ENCODE assay signal across 8 mouse cellular contexts in the genomic region with DNA sequence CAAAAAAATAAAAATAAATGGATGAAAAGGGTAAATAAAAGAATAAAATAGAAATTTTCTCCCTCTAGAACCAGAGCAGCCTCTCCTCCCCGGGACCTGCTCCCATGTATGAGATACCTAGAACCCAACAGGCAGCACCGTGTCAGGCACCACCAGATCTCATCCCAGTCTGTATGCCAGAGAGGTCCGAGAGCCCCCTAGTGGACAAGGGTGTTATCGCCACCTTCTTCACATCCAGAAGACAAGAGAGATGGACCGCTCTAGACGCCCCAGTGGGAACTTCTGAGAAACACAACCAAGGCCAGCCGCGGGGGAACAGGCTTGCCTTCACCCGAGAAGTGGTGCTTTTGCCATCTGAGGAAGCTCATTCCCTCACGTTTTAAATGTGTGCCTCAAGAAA. TPM values are rescaled to one million over a fixed set of nuclear protein-coding genes. Genes with fewer than 3 reads are reported as not detected.
DNase-seq lines count a peak whose midpoint lies in the region; ATAC-seq and TF ChIP-seq lines count a peak whose summit lies in the region.

No protein-coding gene starts in this region.

- H3K4me1 ChIP-seq in midbrain, embryonic 10.5 days = no peaks in the 10 kb centered on the region
- no peaks in the 10 kb centered on the region for H3K4me1 ChIP-seq in midbrain, embryonic 13.5 days (replicated peaks)
- 0 out of 2 replicates have a peak, but pooled peaks cover 6% of the 10 kb centered on the region for H3K4me1 ChIP-seq in embryonic facial prominence, embryonic 10.5 days
- no peaks in the 10 kb centered on the region; the same call in 1 of the 2 replicates for H3K4me1 ChIP-seq in testis, adult 2 months (ENCODE audit: control insufficient read depth, insufficient read depth, low read length)

- peak; percentile 89 for TF ChIP-seq CTCF in testis, adult 2 months (IDR thresholded peaks at IDR 0.05; ENCODE audit: control insufficient read depth, insufficient read depth, insufficient replicate concordance, low read depth, low read length)

- no peaks in the 10 kb centered on the region for H3K36me3 ChIP-seq in midbrain, embryonic 10.5 days
- no peaks in the 10 kb centered on the region for H3K36me3 ChIP-seq in midbrain, embryonic 13.5 days
- no peaks in the 10 kb centered on the region for H3K36me3 ChIP-seq in embryonic facial prominence, embryonic 10.5 days (replicated peaks)
- no peaks in the 10 kb centered on the region for H3K36me3 ChIP-seq in testis, adult 2 months (ENCODE audit: control insufficient read depth, insufficient read depth, low read length)

- DNase-seq in midbrain, embryonic 10.5 days (ENCODE audit: low spot score) = peak; percentile 73
- peak; percentile 67 for DNase-seq in adrenal gland, postnatal 25 days
- DNase-seq in embryonic facial prominence, embryonic 10.5 days (ENCODE audit: low spot score) = peak; percentile 75
- DNase-seq in heart, postnatal 36 days = peak; percentile 38 to 63
- DNase-seq in left cerebral cortex, postnatal 14 days (ENCODE audit: low spot score in 2 of 2) = peak; percentile 56 to 76
- DNase-seq in monocyte, adult 2 months (ENCODE audit: low read depth in 1 of 2, low spot score in 2 of 2) = peak; percentile 27 to 30

- intact Hi-C loops in heart, postnatal 36 days (cut with DNase I) = no loop called here
- intact Hi-C loops in left cerebral cortex, postnatal 14 days (cut with DNase I) = no loop called here

- H3K4me2 ChIP-seq in midbrain, embryonic 13.5 days (replicated peaks) = no peak overlapping the region

- TF ChIP-seq POLR2A in testis, adult 2 months (IDR thresholded peaks at IDR 0.05; ENCODE audit: control insufficient read depth, low read depth, low read length) = no peak

- H3K4me3 ChIP-seq in midbrain, embryonic 10.5 days = no peak overlapping the region
- no peak overlapping the region for H3K4me3 ChIP-seq in midbrain, embryonic 13.5 days (replicated peaks)
- no peak overlapping the region for H3K4me3 ChIP-seq in embryonic facial prominence, embryonic 10.5 days
- H3K4me3 ChIP-seq in testis, adult 2 months (ENCODE audit: control insufficient read depth, low read depth, low read length) = no peak overlapping the region

- H3K27me3 ChIP-seq in midbrain, embryonic 10.5 days (ENCODE audit: low read depth, poor library complexity, severe bottlenecking) = no peaks in the 10 kb centered on the region
- H3K27me3 ChIP-seq in midbrain, embryonic 13.5 days = no peaks in the 10 kb centered on the region
- H3K27me3 ChIP-seq in embryonic facial prominence, embryonic 10.5 days (replicated peaks; ENCODE audit: low read depth, poor library complexity, severe bottlenecking) = no peaks in the 10 kb centered on the region
- H3K27me3 ChIP-seq in testis, adult 2 months (ENCODE audit: control insufficient read depth, insufficient read depth, low read length) = no peaks in the 10 kb centered on the region

- WGBS in midbrain, embryonic 10.5 days = 25% methylated on average over 10 of the region's 10 CpGs
- WGBS in midbrain, embryonic 13.5 days = 29% methylated on average over 10 of the region's 10 CpGs
- 24% methylated on average over 10 of the region's 10 CpGs for WGBS in embryonic facial prominence, embryonic 10.5 days

- ATAC-seq in midbrain, embryonic 13.5 days = no peak

- H3K9ac ChIP-seq in midbrain, embryonic 13.5 days (replicated peaks) = no peak overlapping the region

- H3K9me3 ChIP-seq in midbrain, embryonic 10.5 days (replicated peaks) = peaks cover 9% of the 10 kb centered on the region
- peaks cover 8% of the 10 kb centered on the region for H3K9me3 ChIP-seq in midbrain, embryonic 13.5 days
- no peaks in the 10 kb centered on the region; the same call in 1 of the 2 replicates for H3K9me3 ChIP-seq in embryonic facial prominence, embryonic 10.5 days

- no peak overlapping the region for H3K27ac ChIP-seq in midbrain, embryonic 10.5 days (replicated peaks)
- no peak overlapping the region for H3K27ac ChIP-seq in midbrain, embryonic 13.5 days
- no peak overlapping the region for H3K27ac ChIP-seq in embryonic facial prominence, embryonic 10.5 days (replicated peaks)
- no peak overlapping the region for H3K27ac ChIP-seq in testis, adult 2 months (ENCODE audit: control insufficient read depth, insufficient read depth, low read depth, low read length)

RNA-seq across cellular contexts. Expression of a gene that starts 20.3 kb away (rescaled TPM):
- polyA plus RNA-seq in midbrain, embryonic 10.5 days (2016; fragmentation: Nextera tagmentation; extraction: Ambion mirVana) = 60.9 and 64.5 TPM in 2 replicates
- 31.2 and 31.6 TPM in 2 replicates for polyA plus RNA-seq in midbrain, embryonic 13.5 days (2015; fragmentation: Nextera tagmentation; extraction: Ambion mirVana)
- 83.7 and 89.8 TPM in 2 replicates for total RNA-seq in adrenal gland, postnatal 25 days (2021)
- polyA plus RNA-seq in embryonic facial prominence, embryonic 10.5 days (2016; fragmentation: Nextera tagmentation; extraction: Ambion mirVana) = 77.3 and 88.4 TPM in 2 replicates
- total RNA-seq in heart, postnatal 36 days (2021) = 100 to 1,000 TPM; 118 to 130 TPM
- 10 to 100 TPM; 11.7 to 16.0 TPM for total RNA-seq in left cerebral cortex, postnatal 14 days (2021)
- polyA plus RNA-seq in testis, adult 2 months (2012; rRNA removed) = 27.2 and 28.8 TPM in 2 replicates

RNA-seq across cellular contexts. Expression of a gene that starts 32.2 kb away (rescaled TPM):
- 5.2 and 6.6 TPM in 2 replicates for polyA plus RNA-seq in midbrain, embryonic 10.5 days (2016; fragmentation: Nextera tagmentation; extraction: Ambion mirVana)
- 17.0 and 24.5 TPM in 2 replicates for polyA plus RNA-seq in midbrain, embryonic 13.5 days (2015; fragmentation: Nextera tagmentation; extraction: Ambion mirVana)
- total RNA-seq in adrenal gland, postnatal 25 days (2021) = 7.3 and 9.6 TPM in 2 replicates
- polyA plus RNA-seq in embryonic facial prominence, embryonic 10.5 days (2016; fragmentation: Nextera tagmentation; extraction: Ambion mirVana) = 3.4 and 3.5 TPM in 2 replicates
- 1 to 10 TPM; 3.1 to 3.2 TPM for total RNA-seq in heart, postnatal 36 days (2021)
- 10 to 100 TPM; 53.5 to 70.2 TPM for total RNA-seq in left cerebral cortex, postnatal 14 days (2021)
- 1.8 and 1.9 TPM in 2 replicates for polyA plus RNA-seq in testis, adult 2 months (2012; rRNA removed)

RNA-seq across cellular contexts. Expression of a gene that starts 52.0 kb away (rescaled TPM):
- 0.36 and 0.48 TPM in 2 replicates for polyA plus RNA-seq in midbrain, embryonic 10.5 days (2016; fragmentation: Nextera tagmentation; extraction: Ambion mirVana)
- 0.70 and 0.88 TPM in 2 replicates for polyA plus RNA-seq in midbrain, embryonic 13.5 days (2015; fragmentation: Nextera tagmentation; extraction: Ambion mirVana)
- total RNA-seq in adrenal gland, postnatal 25 days (2021) = 0.12 TPM in 1 of 2 replicates, not detected in the other
- 0.59 and 0.64 TPM in 2 replicates for polyA plus RNA-seq in embryonic facial prominence, embryonic 10.5 days (2016; fragmentation: Nextera tagmentation; extraction: Ambion mirVana)
- not detected for total RNA-seq in heart, postnatal 36 days (2021)
- 100 to 1,000 TPM; 184 to 205 TPM for total RNA-seq in left cerebral cortex, postnatal 14 days (2021)
- polyA plus RNA-seq in testis, adult 2 months (2012; rRNA removed) = 0.06 and 0.29 TPM in 2 replicates
